8 mouse cellular contexts compared by ENCODE assay signal in the genomic region with DNA sequence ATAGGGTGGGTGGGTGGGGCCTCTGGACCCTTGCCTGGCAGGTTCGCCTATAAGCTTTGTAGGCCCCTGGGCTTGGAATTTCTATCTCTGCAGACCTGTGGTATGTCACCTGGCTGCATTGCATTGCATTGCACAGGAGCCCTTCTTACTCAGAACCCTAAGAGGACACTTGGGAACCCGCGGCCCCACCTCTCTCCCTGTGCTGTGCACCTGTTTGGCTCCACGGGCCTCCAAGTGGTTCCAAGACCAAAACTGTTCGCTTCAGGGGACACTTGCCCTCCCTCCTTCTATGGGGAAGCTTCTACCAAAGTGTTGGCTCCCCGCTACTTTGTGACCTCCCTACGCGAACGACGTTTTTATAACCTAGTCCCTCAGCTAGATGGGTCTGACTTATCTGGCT. TPM values are rescaled to one million over a fixed set of nuclear protein-coding genes. Genes with fewer than 3 reads are reported as not detected.
DNase-seq lines count a peak whose midpoint lies in the region; ATAC-seq and TF ChIP-seq lines count a peak whose summit lies in the region.

No protein-coding gene starts in this region.

- H3K9ac ChIP-seq in kidney, postnatal 0 days (ENCODE audit: low read depth, low read length) = peak overlapping the region; percentile 63
- H3K9ac ChIP-seq in intestine, postnatal 0 days (ENCODE audit: low read depth, low read length) = peak overlapping the region; percentile 58; the same call in 1 of the 2 replicates

- no peak for ATAC-seq in kidney, postnatal 0 days (replicated peaks; ENCODE audit: low FRiP score, low read depth)
- no peak for ATAC-seq in intestine, postnatal 0 days
- no peak for ATAC-seq in inflammation-experienced regulatory T-cells, adult 6 months

- no peak for TF ChIP-seq POLR2A in kidney, adult 2 months (IDR thresholded peaks at IDR 0.05; ENCODE audit: low read depth, low read length)

- no peaks in the 10 kb centered on the region for H3K9me3 ChIP-seq in kidney, postnatal 0 days (replicated peaks; ENCODE audit: low read length)
- no peaks in the 10 kb centered on the region for H3K9me3 ChIP-seq in forebrain, embryonic 10.5 days
- H3K9me3 ChIP-seq in intestine, postnatal 0 days (ENCODE audit: control insufficient read depth) = no peaks in the 10 kb centered on the region
- H3K9me3 ChIP-seq in midbrain, embryonic 10.5 days (replicated peaks) = no peaks in the 10 kb centered on the region

- no peaks in the 10 kb centered on the region for H3K36me3 ChIP-seq in kidney, postnatal 0 days (ENCODE audit: insufficient read depth, low read length)
- no peaks in the 10 kb centered on the region for H3K36me3 ChIP-seq in kidney, adult 2 months (ENCODE audit: control insufficient read depth, insufficient read depth, low read length)
- no peaks in the 10 kb centered on the region for H3K36me3 ChIP-seq in forebrain, embryonic 10.5 days (replicated peaks)
- H3K36me3 ChIP-seq in intestine, postnatal 0 days (ENCODE audit: control insufficient read depth, insufficient read depth) = no peaks in the 10 kb centered on the region
- no peaks in the 10 kb centered on the region for H3K36me3 ChIP-seq in midbrain, embryonic 10.5 days

- TF ChIP-seq CTCF in kidney, postnatal 0 days (IDR thresholded peaks at IDR 0.05; ENCODE audit: low read depth) = no peak
- no peak for TF ChIP-seq CTCF in kidney, adult 2 months (conservative IDR thresholded peaks at IDR 0.05; ENCODE audit: insufficient read depth, insufficient read length, low read depth, low read length)
- TF ChIP-seq CTCF in intestine, postnatal 0 days (IDR thresholded peaks at IDR 0.05; ENCODE audit: low read depth) = no peak

- H3K27ac ChIP-seq in kidney, postnatal 0 days = peak overlapping the region; percentile 88
- no peak overlapping the region for H3K27ac ChIP-seq in kidney, adult 2 months (ENCODE audit: insufficient read depth, low read depth, low read length)
- H3K27ac ChIP-seq in forebrain, embryonic 10.5 days = peak overlapping the region; percentile 96
- H3K27ac ChIP-seq in intestine, postnatal 0 days (ENCODE audit: low read depth, low read length) = no peak overlapping the region
- peak overlapping the region; percentile 96 for H3K27ac ChIP-seq in midbrain, embryonic 10.5 days (replicated peaks)

- no peaks in the 10 kb centered on the region for H3K27me3 ChIP-seq in kidney, postnatal 0 days (ENCODE audit: insufficient read depth, low read length)
- no peaks in the 10 kb centered on the region for H3K27me3 ChIP-seq in kidney, adult 2 months (replicated peaks; ENCODE audit: control insufficient read depth, insufficient read depth, low read length)
- peaks cover 29% of the 10 kb centered on the region for H3K27me3 ChIP-seq in forebrain, embryonic 10.5 days (ENCODE audit: poor library complexity, severe bottlenecking)
- H3K27me3 ChIP-seq in intestine, postnatal 0 days (replicated peaks; ENCODE audit: control insufficient read depth, insufficient read depth, low read length) = no peaks in the 10 kb centered on the region
- peaks cover 16% of the 10 kb centered on the region for H3K27me3 ChIP-seq in midbrain, embryonic 10.5 days (ENCODE audit: low read depth, poor library complexity, severe bottlenecking)

- peaks cover 22% of the 10 kb centered on the region for H3K4me1 ChIP-seq in kidney, postnatal 0 days (replicated peaks; ENCODE audit: insufficient read depth, low read length)
- peaks cover 6% of the 10 kb centered on the region; the same call in 1 of the 2 replicates for H3K4me1 ChIP-seq in kidney, adult 2 months (ENCODE audit: control insufficient read depth, insufficient read depth, low read length)
- H3K4me1 ChIP-seq in forebrain, embryonic 10.5 days = peaks cover 70% of the 10 kb centered on the region
- peaks cover 12% of the 10 kb centered on the region for H3K4me1 ChIP-seq in intestine, postnatal 0 days (replicated peaks; ENCODE audit: control insufficient read depth, insufficient read depth, low read length)
- H3K4me1 ChIP-seq in midbrain, embryonic 10.5 days = peaks cover 74% of the 10 kb centered on the region

- 34% methylated on average over 10 of the region's 10 CpGs for WGBS in kidney, postnatal 0 days
- 69% methylated on average over 10 of the region's 10 CpGs for WGBS in kidney, adult 2 months
- 42% methylated on average over 10 of the region's 10 CpGs for WGBS in forebrain, embryonic 10.5 days
- 40% methylated on average over 10 of the region's 10 CpGs for WGBS in intestine, postnatal 0 days
- WGBS in midbrain, embryonic 10.5 days = 45% methylated on average over 10 of the region's 10 CpGs

- no peak overlapping the region for H3K4me3 ChIP-seq in kidney, postnatal 0 days (replicated peaks; ENCODE audit: low read depth, low read length)
- H3K4me3 ChIP-seq in kidney, adult 2 months (ENCODE audit: insufficient read depth, low read depth, low read length) = no peak overlapping the region
- H3K4me3 ChIP-seq in forebrain, embryonic 10.5 days = peak overlapping the region; percentile 58
- no peak overlapping the region for H3K4me3 ChIP-seq in intestine, postnatal 0 days (ENCODE audit: low read depth, low read length)
- peak overlapping the region; percentile 57 for H3K4me3 ChIP-seq in midbrain, embryonic 10.5 days

- no peak for DNase-seq in kidney, postnatal 0 days (ENCODE audit: low spot score)
- no peak for DNase-seq in kidney, adult 2 months
- DNase-seq in forebrain, embryonic 10.5 days (ENCODE audit: extremely low spot score, low spot score) = no peak
- no peak for DNase-seq in midbrain, embryonic 10.5 days (ENCODE audit: low spot score)
- DNase-seq in spleen, adult 18-20 months = no peak
- DNase-seq in adrenal gland, postnatal 36 days = no peak

- H3K4me2 ChIP-seq in kidney, postnatal 0 days (ENCODE audit: low read length) = peak overlapping the region; percentile 79
- peak overlapping the region; percentile 91 for H3K4me2 ChIP-seq in intestine, postnatal 0 days (replicated peaks; ENCODE audit: low read depth)

RNA-seq across cellular contexts. Expression of a gene that starts 36.8 kb away (rescaled TPM):
- 2,251 and 2,404 TPM in 2 replicates for polyA plus RNA-seq in kidney, postnatal 0 days (2015; fragmentation: Nextera tagmentation; extraction: Ambion mirVana)
- 828 and 981 TPM in 2 replicates for polyA plus RNA-seq in kidney, adult 2 months (2012; rRNA removed)
- polyA plus RNA-seq in forebrain, embryonic 10.5 days (2016; fragmentation: Nextera tagmentation; extraction: Ambion mirVana) = 2,559 and 2,733 TPM in 2 replicates
- 1,513 and 1,605 TPM in 2 replicates for polyA plus RNA-seq in intestine, postnatal 0 days (2015; fragmentation: Nextera tagmentation; extraction: Ambion mirVana)
- polyA plus RNA-seq in midbrain, embryonic 10.5 days (2016; fragmentation: Nextera tagmentation; extraction: Ambion mirVana) = 2,836 and 2,964 TPM in 2 replicates
- 1,000 to 10,000 TPM; 2,239 to 4,634 (median 2,897) TPM for polyA plus RNA-seq in inflammation-experienced regulatory T-cells, adult 6 months (2017; shearing (Covaris generic))
- 1,000 to 10,000 TPM; 1,356 to 1,461 TPM for total RNA-seq in adrenal gland, postnatal 36 days (2021)

RNA-seq across cellular contexts. Expression of a gene that starts 49.8 kb away (rescaled TPM):
- 1.3 and 1.5 TPM in 2 replicates for polyA plus RNA-seq in kidney, postnatal 0 days (2015; fragmentation: Nextera tagmentation; extraction: Ambion mirVana)
- polyA plus RNA-seq in kidney, adult 2 months (2012; rRNA removed) = 0.16 and 0.19 TPM in 2 replicates
- 0.32 TPM in 1 of 2 replicates, not detected in the other for polyA plus RNA-seq in forebrain, embryonic 10.5 days (2016; fragmentation: Nextera tagmentation; extraction: Ambion mirVana)
- polyA plus RNA-seq in intestine, postnatal 0 days (2015; fragmentation: Nextera tagmentation; extraction: Ambion mirVana) = 0.14 and 0.16 TPM in 2 replicates
- polyA plus RNA-seq in midbrain, embryonic 10.5 days (2016; fragmentation: Nextera tagmentation; extraction: Ambion mirVana) = 0.61 and 0.62 TPM in 2 replicates
- under 1 TPM in 1 of 3 experiments, not detected in 2; 0.98 TPM for polyA plus RNA-seq in inflammation-experienced regulatory T-cells, adult 6 months (2017; shearing (Covaris generic))
- total RNA-seq in adrenal gland, postnatal 36 days (2021) = under 1 TPM in 1 of 2 experiments, not detected in 1; 0.59 TPM

Comparison
In these comparisons a context has a peak if more than half of its experiments do, and no peak if none do; other contexts are left out.
1. H3K27ac ChIP-seq: peak in kidney, postnatal 0 days (single experiment), forebrain, embryonic 10.5 days (single experiment) and midbrain, embryonic 10.5 days (single experiment); none in kidney, adult 2 months (single experiment) and intestine, postnatal 0 days (single experiment).
2. H3K4me3 ChIP-seq: peak in forebrain, embryonic 10.5 days (single experiment) and midbrain, embryonic 10.5 days (single experiment); none in kidney, postnatal 0 days (single experiment), kidney, adult 2 months (single experiment) and intestine, postnatal 0 days (single experiment).